Mouse (Mus musculus) lung, postnatal 10 days (tissue): ENCODE results near the gene Thsd4.

Experiments used
- DNase-seq: peaks from one replicate; pipeline ENCODE4 v3.0.0; 2021

Thsd4 gene

DNA sequence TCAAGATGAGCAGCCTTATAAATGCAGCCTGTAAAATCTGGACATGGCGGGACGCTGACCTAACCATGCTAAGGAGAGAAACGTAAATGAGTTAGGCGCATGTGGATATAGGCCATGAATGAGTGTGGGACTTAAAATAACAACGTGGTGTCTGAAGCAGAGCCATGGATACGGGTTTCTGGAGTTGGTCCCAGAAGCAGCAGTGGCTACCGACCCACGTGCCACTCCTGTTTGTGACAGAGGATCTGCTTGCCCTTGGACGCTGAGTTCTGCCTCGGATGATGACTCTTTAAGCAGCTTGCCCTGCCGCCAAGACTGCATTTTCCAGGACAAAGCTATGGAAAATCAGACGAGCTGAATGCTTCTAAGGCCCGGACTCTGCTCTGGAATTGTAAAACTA is 262.2 kb downstream of the Thsd4 start:
- peak; percentile 16 for DNase-seq

- peak; percentile 50 for DNase-seq
These were observed 270.1 kb downstream of the Thsd4 start for GRCm38 (mm10) chr9:60251765-60252164.

DNA sequence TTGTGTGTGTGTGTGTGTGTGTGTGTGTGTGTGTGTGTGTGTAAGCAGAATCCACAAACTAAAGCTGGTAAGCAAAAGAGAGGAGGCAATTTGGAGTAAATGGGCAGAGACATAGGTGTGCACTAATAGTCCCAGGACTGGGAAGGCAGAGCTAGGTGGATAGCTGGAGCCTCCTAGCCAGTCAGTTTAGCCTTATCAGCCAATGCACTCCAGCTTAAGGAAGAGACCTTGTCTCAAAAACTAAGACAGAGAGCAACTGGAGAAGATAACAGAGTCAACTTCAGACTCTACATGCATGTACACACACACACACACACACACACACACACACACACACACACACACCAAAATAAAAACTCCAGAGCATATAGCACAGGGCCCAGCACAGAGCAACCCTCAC is 271.4 kb downstream of the Thsd4 start:
- DNase-seq: no peak

DNA sequence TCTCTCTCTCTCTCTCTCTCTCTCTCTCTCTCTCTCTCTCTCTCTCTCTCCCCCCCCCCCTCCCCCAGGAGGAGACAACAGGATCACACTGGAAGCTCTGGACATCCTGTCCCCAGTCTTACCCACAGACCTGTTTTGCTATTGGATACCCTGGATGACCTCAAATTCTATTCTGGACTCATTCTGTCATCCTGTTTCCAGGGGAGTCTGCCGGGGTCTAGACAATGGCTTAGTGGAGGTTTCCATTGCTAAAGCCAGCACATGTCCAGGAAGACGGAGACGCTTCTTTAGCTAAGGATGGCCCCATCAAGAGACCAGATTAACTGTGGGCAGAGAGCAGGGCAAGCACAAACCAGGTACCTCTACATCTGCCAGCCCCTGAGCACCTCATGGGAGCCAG is 273.8 kb downstream of the Thsd4 start:
- peak; percentile 43 for DNase-seq

- peak; percentile 75 for DNase-seq
These were observed 276.9 kb downstream of the Thsd4 start for GRCm38 (mm10) chr9:60244943-60245342.

DNA sequence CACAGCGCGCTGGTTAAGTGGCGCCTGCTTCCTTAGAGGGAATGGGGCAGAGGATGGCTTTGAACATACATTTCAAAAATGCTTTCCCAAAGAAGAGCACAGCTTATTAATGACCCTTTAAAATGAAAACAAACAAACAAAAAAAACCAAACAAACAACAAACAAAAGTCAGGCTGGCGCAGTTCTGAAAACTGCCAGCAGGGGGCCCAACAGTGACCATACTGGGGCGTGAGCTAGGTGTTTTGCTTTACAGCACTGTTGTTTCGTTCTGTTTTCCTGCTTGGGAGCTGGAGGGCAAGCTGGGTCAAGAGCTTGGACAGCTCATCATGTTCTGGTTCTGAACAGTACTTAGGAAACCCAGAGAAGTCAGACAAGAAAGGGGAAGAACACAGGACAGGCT is 278.3 kb downstream of the Thsd4 start:
- no peak for DNase-seq

- DNase-seq: peak; percentile 60
These were observed 284.2 kb downstream of the Thsd4 start for GRCm38 (mm10) chr9:60237667-60238066.

GRCm38 (mm10) chr9:60236155-60236554 is 285.7 kb downstream of the Thsd4 start:
- DNase-seq: peak; percentile 35

GRCm38 (mm10) chr9:60234233-60235115 is 287.4 kb downstream of the Thsd4 start:
- DNase-seq: peak; percentile 55

- peak; percentile 28 for DNase-seq
These were observed 289.6 kb downstream of the Thsd4 start for GRCm38 (mm10) chr9:60231981-60232881.

DNA sequence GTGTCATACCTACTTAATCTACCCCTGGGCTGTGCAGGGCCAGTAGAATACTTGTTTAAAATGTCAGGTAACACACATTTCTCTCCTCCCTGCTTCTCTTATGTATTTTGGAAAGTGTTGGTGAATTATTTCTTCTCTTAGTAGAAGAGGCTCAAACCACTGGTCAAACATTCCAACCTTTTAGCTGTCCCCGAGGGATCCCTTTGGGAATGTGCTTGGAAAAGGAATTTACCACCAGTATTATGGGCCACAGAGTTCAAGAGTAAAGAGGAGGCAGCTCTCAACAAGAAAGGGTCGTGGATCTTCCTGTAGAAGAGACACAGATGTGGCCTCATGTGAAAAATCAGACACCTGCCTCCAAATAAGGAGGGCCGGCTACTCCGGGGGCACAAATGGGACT is 292.4 kb downstream of the Thsd4 start:
- no peak for DNase-seq

- no peak for DNase-seq
These were observed 294.1 kb downstream of the Thsd4 start for GRCm38 (mm10) chr9:60227727-60228126.

GRCm38 (mm10) chr9:60226679-60227078 is 295.2 kb downstream of the Thsd4 start:
- no peak for DNase-seq

GRCm38 (mm10) chr9:60226155-60226554 is 295.7 kb downstream of the Thsd4 start:
- DNase-seq: no peak

DNA sequence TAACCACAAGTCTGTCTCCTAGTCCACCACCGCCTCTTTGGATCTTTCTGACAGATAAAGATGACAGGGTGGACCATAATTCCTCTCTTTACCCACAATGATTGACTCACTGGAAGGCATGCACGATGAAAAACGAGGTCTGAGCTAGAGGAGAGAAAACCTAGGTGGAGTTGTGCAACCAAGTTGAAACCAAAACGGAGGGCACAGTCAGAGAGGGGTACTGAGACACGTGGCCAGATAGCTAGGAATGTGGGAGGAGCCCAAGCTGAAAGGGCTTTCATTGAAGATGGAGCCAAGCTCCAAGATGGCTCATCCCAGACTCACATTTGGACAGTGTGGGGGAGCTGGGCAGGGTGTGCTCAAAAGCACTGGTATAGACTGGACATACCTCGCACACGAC is 296.4 kb downstream of the Thsd4 start:
- DNase-seq: no peak

- DNase-seq: no peak
These were observed 297.7 kb downstream of the Thsd4 start for GRCm38 (mm10) chr9:60224039-60224695.

DNA sequence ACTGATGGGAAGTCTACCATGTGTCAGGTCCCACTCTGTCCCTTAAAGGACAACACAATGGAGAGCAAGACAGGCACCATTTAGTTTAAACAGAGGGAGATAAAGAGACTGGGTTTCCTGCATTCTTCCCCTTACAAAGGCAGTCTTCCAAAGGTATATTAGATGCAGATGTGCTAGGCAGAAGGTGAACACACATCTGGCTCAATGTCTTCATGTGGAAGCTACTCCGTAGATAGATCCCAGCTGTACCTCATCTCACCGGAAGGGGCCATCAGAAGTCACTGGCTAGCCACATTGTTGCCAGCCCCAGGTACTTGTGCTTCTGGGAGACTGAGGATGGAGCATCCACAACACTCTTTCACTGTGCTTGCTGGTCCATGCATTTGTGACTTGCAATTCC is 301.4 kb downstream of the Thsd4 start:
- DNase-seq: no peak

DNA sequence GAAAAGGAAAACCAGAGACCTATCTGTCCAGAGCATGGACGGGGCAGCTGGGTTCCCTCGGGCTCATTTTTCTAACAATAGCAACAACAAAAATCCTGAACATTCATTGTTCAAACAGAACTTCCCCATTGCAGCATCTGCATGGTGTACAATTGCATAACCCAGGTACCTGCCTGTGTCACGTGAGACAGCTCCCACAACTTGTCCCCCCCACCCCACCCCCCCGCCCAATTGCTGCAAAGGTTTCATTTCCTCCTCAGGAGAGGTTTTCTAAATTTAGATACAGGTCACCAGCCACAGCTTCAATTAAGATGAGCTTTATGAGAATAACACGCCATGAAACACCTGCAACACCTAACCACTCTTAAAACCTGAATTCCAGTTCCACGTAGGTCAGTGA is 303.4 kb downstream of the Thsd4 start:
- no peak for DNase-seq

GRCm38 (mm10) chr9:60216029-60216428 is 305.8 kb downstream of the Thsd4 start:
- DNase-seq: no peak

GRCm38 (mm10) chr9:60213111-60213510 is 308.7 kb downstream of the Thsd4 start:
- no peak for DNase-seq

GRCm38 (mm10) chr9:60208843-60209242 is 313.0 kb downstream of the Thsd4 start:
- no peak for DNase-seq

DNA sequence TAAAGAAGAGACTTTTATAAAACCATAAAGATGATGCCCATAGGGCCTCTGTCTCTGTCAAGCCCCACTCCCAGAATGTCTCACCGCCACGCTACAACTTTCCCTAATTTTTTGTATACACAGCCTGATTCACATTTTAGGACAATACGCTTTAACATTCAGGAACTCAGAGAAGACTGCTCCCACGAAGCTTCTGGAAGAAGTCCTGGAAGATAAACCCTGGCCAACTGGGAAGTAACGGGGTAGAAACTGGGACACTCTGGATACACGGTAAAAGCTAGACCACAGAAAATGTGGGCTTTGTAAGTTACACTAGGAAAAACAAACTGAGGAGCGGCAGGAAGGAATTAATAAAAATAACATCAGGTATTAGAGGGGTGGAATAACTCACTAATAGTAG is 318.7 kb downstream of the Thsd4 start:
- no peak for DNase-seq

- DNase-seq: no peak
These were observed 321.4 kb downstream of the Thsd4 start for GRCm38 (mm10) chr9:60200436-60200835.
